Mouse (Mus musculus) ES-E14 (cell line): ENCODE measurements around the gene Ocrl. TPM values are rescaled to one million over a fixed set of nuclear protein-coding genes. Genes with fewer than 3 reads are reported as not detected.

Source experiments
- DNase-seq: peaks from one replicate; pipeline ENCODE4 v3.0.0-alpha.2; 2013; ENCODE audit warnings: low read depth, low spot score
- H3K27ac ChIP-seq: 2 replicates; pipeline ENCODE4 v1.5.1; 2012; ENCODE audit warnings: low read depth, mild to moderate bottlenecking, low read length, moderate library complexity, mixed read lengths; ENCODE audit not compliant: poor library complexity, insufficient read depth, severe bottlenecking
- H3K36me3 ChIP-seq: 2 replicates; pipeline ENCODE4 v1.6.1; 2012; ENCODE audit warnings: mild to moderate bottlenecking, low read length, moderate library complexity, mixed read lengths; ENCODE audit not compliant: control insufficient read depth, poor library complexity, insufficient read depth, severe bottlenecking
- H3K4me1 ChIP-seq, 2 experiments: fragments of 150-350 bp in 1 of 2; sonication (generic) in 1 of 2; 2 replicates each; pipeline ENCODE4 v1.6.1; 2012; ENCODE audit warnings: low read length in 2 of 2, mild to moderate bottlenecking in 1 of 2, mixed read lengths in 1 of 2; ENCODE audit not compliant: control insufficient read depth in 2 of 2, insufficient read depth in 2 of 2, poor library complexity in 1 of 2
- H3K4me3 ChIP-seq, 2 experiments: fragments of 150-350 bp in 1 of 2; sonication (generic) in 1 of 2; 2 replicates each; pipeline ENCODE4 v1.5.1; 2012; ENCODE audit warnings: low read length in 2 of 2, low read depth in 1 of 2, mild to moderate bottlenecking in 1 of 2, mixed read lengths in 1 of 2; ENCODE audit not compliant: insufficient read depth in 1 of 2, poor library complexity in 1 of 2, severe bottlenecking in 1 of 2
- H3K9ac ChIP-seq: 2 replicates; pipeline ENCODE4 v1.6.1; 2012; ENCODE audit warnings: low read depth, mild to moderate bottlenecking, low read length, mixed read lengths; ENCODE audit not compliant: poor library complexity, insufficient read depth, severe bottlenecking
- H3K9me3 ChIP-seq: fragments of 150-350 bp; sonication (generic); 2 replicates; pipeline ENCODE4 v1.6.1; 2012; ENCODE audit warnings: low read depth, mild to moderate bottlenecking, low read length; ENCODE audit not compliant: control insufficient read depth, insufficient read depth
- CHD2 ChIP-seq: IDR thresholded peaks from 2 replicates; pipeline ENCODE4 v1.6.1; 2014; ENCODE audit warnings: mild to moderate bottlenecking, low read depth, low read length, inconsistent platforms
- HCFC1 ChIP-seq: IDR thresholded peaks from 2 replicates; pipeline ENCODE4 v1.6.1; 2012; ENCODE audit warnings: low read length, inconsistent platforms, borderline replicate concordance; ENCODE audit not compliant: insufficient read depth
- MAFK ChIP-seq: IDR thresholded peaks from 2 replicates; pipeline ENCODE4 v1.6.1; 2014; ENCODE audit warnings: mild to moderate bottlenecking, low read depth, low read length, inconsistent platforms; ENCODE audit not compliant: insufficient read depth
- ZC3H11A ChIP-seq: IDR thresholded peaks from 2 replicates; pipeline ENCODE4 v1.6.1; 2012; ENCODE audit warnings: low read depth, mild to moderate bottlenecking, inconsistent platforms, low read length, borderline replicate concordance
- ZNF384 ChIP-seq: IDR thresholded peaks from 2 replicates; pipeline ENCODE4 v1.6.1; 2012; ENCODE audit warnings: low read depth, low read length, inconsistent platforms
- in situ Hi-C, 2 experiments: fragments of 600-800 bp; cut with MboI; formaldehyde crosslinking; loops; one replicate each; pipeline ENCODE4 v1.15.1; 2025; ENCODE audit warnings: low sequenced_read_pairs in 2 of 2, inconsistent platforms in 1 of 2; ENCODE audit not compliant: unreplicated experiment in 2 of 2
- total RNA-seq: library from RNA; depleted of rRNA; stranded (reverse); fragments of 300-350 nt; gene quantifications from 2 replicates; pipeline ENCODE4 v1.2.3, GENCODE M21; 2012

Gene Ocrl
- total RNA-seq, 1 experiment = 7.8 TPM

DNA sequence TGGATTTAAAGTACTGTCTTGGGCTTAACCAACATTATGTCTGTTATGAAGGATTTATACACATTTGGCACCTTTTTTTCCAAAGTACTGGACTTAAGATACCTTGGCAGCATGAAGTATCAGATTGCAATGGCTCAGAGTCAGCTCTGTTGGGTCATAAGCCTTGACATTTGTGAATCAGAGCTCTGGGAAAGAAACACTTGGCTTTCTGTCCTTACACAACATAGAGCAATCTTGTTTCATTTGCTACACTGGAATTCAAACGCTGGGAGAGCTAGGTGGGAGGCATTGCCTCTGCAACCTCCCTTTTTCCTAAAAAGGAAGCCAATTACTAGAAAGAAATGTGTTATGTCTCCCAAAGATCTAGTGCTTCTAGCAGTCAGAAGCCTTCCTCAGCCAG, 4.6 kb downstream of the Ocrl start:
- Histone ChIP-seq H3K9ac (no peak overlapping the region), H3K27ac (no peak overlapping the region), H3K36me3 (no peaks in the 10 kb centered on the region), H3K4me3 (no peak overlapping the region), H3K9me3 (no peaks in the 10 kb centered on the region), H3K4me1 (no peaks in the 10 kb centered on the region)
- DNase-seq = no peak
- TF ChIP-seq ZNF384 (no peak), MAFK (no peak), CHD2 (no peak), HCFC1 (no peak), ZC3H11A (no peak)
- in situ Hi-C loops = no loop called here

DNA sequence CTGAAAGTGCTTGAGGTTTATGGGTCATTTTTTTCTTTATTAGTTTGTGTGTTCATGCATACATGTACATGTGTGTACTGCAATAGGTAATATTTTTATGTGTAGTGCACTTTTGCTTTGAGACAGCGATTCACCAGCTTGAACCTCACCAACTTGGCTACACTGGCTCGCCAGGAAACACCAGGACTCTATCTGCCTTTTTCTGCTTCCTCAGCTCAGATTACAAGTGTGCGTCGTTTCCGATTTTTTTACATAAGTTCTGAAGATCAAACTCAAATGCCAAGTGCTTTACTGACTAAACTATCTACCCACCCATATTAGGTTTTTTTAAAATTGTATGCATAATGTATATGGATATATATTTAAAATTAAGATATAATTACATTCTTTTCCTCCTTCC, 8.4 kb downstream of the Ocrl start:
- H3K36me3 ChIP-seq = no peaks in the 10 kb centered on the region
- no peaks in the 10 kb centered on the region for H3K4me1 ChIP-seq
- H3K9me3 ChIP-seq = no peaks in the 10 kb centered on the region
- in situ Hi-C loops = no loop called here
- H3K27ac ChIP-seq = no peak overlapping the region
- H3K4me3 ChIP-seq = no peak overlapping the region
- H3K9ac ChIP-seq = no peak overlapping the region
- no peak for DNase-seq
- TF ChIP-seq ZC3H11A = no peak
- TF ChIP-seq HCFC1 = no peak
- TF ChIP-seq CHD2 = no peak
- no peak for TF ChIP-seq MAFK
- no peak for TF ChIP-seq ZNF384

DNA sequence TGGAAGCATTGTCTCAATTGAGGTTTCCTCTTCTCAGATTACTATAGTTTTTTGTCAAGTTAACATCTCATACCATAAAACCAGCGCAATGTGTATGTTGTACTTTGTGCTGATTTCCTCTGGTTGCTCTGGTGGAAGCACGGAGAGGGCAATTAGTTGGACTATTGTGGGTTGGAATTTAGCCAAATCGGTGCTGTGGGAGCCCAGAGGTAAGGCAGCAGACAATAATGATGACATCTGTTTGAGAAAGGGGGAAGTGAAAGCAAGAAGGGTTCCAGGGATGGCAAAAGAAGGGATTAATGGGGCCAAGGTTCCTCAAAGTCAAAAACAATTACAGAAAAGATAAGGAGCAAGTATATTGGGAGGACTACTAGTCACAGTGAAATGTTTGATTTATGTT, 15.8 kb downstream of the Ocrl start:
- in situ Hi-C loops = no loop called here

DNA sequence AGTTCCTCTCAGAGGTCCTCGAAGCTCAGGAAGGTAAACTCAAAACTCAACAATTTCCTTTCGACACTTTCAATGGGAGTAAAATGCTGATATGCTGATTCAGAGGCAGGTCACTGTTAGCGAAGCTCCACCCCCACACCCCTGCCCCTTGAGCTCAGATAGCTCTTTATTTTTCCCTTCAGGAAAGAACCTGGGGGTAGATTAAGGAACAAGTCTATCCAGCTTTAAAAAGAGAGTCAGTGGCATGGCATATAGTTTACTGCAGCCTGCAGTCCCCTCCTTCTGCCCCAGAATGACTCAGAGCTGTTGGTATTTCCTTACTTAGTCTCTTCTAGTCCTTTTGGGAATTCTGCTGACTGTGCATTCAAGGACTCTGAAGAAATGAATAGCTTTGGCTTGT, 18.3 kb downstream of the Ocrl start:
- no peak for TF ChIP-seq ZC3H11A
- TF ChIP-seq MAFK = peak; percentile 73
- no peak overlapping the region for H3K4me3 ChIP-seq
- no peaks in the 10 kb centered on the region for H3K36me3 ChIP-seq
- H3K27ac ChIP-seq = no peak overlapping the region
- in situ Hi-C loops = no loop called here
- no peak overlapping the region for H3K9ac ChIP-seq
- no peak for DNase-seq
- no peaks in the 10 kb centered on the region for H3K9me3 ChIP-seq
- H3K4me1 ChIP-seq = no peaks in the 10 kb centered on the region

More for the DNA sequence above, 15.8 kb downstream of the Ocrl start:
- no peak overlapping the region for H3K27ac ChIP-seq
- H3K4me3 ChIP-seq = no peak overlapping the region
- H3K9me3 ChIP-seq = no peaks in the 10 kb centered on the region
- no peak for DNase-seq
- no peaks in the 10 kb centered on the region for H3K4me1 ChIP-seq
- H3K36me3 ChIP-seq = no peaks in the 10 kb centered on the region
- H3K9ac ChIP-seq = no peak overlapping the region
- TF ChIP-seq CHD2 (no peak), ZC3H11A (no peak), HCFC1 (no peak), MAFK (no peak), ZNF384 (no peak)

DNA sequence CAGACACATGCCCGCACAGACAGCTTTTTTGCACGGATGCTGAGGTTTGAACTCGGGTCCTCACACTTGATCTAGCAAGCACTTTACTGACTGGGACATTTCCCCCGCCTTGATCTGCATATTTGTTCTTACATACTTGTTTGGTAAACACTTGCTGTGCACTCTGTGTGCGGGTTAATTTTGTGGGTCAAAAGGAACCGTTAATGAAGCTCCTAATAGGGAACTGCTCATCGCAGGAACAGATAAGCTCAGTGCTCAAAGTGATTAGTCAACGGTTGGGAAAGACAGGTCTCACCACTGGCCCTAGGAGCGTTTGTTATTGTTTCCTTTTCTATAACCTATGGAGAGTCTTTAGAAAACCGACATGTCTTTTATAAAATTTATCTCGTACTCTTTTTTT, 22.2 kb downstream of the Ocrl start:
- no peaks in the 10 kb centered on the region for H3K4me1 ChIP-seq
- no peak for DNase-seq
- H3K27ac ChIP-seq = no peak overlapping the region
- H3K36me3 ChIP-seq = no peaks in the 10 kb centered on the region
- H3K9me3 ChIP-seq = no peaks in the 10 kb centered on the region
- TF ChIP-seq HCFC1 (no peak), CHD2 (no peak), ZNF384 (no peak), ZC3H11A (no peak), MAFK (no peak)
- in situ Hi-C loops = no loop called here
- no peak overlapping the region for H3K4me3 ChIP-seq
- no peak overlapping the region for H3K9ac ChIP-seq
